Mouse (Mus musculus) embryo, embryonic 9.5 days (tissue): Measurements from ENCODE around the gene March10.
A peak's percentile ranks its signal among the peaks of the same experiment; 100 is the strongest.

Experiments used
- DNase-seq: peaks from one replicate; pipeline ENCODE4 v3.0.0-alpha.2; 2017; ENCODE audit errors: extremely low spot score

The March10 gene

DNA sequence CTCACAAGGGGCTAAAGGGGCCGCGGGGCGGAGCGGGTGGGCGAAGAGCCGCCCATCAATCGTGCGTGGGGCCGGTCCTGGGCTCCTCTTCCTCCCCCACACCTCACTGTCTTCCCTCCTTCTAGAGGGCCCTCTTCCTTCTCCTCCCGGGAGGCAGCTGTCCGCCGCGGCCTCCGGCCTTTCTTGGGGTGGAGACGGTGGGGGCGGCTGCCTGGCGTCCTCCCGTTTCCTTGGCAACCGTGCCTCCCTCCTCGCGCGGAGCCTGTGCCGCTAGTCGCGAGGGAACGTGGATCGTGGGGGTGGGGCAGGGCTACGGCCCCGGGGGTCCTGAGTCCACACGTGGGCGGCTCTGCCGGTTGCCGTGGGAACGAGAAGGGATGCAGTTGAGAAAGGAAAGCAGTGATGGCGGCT lies at the start of gene March10:
Gene March10, minus strand, starts transcription at position 239 of the 411 bp plus-strand sequence.
- peak; percentile 56 for DNase-seq

DNA sequence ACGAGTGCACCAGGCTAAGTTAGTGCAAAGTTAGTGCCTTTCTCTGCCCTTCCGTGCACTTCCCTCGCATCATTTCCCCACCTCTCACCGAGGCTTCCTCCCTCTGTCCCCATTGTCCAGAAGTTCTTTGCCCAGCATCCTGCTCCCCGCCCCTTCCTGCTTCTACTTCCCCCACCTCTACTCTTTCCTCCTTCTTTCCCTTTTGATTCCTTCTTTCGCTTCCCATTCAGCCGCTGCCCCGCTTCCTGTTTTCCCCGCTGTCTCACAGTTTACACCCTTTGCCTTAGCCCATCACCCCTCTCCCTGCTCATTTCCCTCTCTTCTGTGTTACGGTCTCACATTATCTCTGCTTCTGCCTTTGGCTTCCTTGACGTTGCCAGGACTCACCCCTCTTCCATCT lies 49.8 kb upstream of the March10 start:
- DNase-seq, result no peak

DNA sequence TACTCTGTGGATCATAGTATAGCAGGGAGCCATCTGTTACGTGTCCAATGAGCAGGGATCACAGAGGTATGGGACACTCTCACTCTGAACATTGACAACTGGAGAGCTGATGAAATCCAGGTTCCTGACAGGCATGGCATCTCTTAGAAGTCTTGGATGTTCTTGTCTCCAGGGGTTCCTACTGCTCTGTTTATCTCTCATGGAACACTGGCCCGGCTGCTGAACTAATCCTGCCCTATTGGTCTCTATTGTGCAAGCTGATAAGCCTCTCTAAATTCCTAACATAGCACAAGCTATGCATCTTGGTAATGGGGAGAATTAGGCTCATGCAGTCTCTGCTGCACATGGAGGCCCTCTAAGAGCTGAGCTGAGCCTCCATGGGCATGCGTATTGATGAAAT lies 48.5 kb upstream of the March10 start:
- DNase-seq, result no peak

DNA sequence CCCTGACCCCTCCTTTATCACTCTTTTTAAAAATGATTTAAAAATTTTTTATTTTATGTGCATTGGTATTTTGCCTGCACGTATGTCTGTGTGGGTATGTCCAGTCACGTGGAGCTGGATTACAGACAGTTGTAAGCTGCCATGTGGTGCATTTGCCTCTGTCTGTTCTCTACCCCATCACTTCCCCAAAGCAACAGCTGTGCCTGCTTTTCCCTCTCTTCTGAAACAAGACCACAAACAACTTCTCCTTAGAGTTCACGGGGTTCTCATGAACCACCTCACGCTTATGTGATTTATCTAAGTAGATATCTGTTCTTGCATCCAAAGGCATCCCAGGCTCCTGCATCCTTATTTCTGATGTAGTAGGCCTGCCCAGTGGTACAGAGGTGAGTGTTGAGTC lies 45.8 kb upstream of the March10 start:
- no peak for DNase-seq

- DNase-seq, result no peak
Measured at GRCm38 (mm10) chr11:105497505-105497904, 41.0 kb upstream of the March10 start.

DNA sequence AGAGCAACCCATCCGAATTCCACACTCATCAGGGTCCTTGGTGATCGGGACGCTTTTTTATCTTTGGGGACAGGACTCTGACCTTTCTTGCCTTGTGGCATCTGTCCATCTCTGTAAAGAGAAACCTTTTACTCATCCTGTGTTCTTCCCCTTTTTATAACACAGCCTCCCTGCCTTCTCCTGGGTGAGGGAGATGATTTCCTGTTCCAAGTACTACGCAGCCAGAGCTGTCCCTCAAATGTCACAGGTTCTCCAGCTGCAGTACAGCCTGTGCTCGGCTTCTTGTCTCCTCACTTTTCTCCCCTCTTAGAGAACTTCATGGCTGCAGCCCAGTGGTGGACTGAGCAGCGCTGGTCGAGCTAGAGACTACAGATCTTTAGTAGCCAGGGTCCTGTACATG lies 40.1 kb upstream of the March10 start:
- no peak for DNase-seq

DNA sequence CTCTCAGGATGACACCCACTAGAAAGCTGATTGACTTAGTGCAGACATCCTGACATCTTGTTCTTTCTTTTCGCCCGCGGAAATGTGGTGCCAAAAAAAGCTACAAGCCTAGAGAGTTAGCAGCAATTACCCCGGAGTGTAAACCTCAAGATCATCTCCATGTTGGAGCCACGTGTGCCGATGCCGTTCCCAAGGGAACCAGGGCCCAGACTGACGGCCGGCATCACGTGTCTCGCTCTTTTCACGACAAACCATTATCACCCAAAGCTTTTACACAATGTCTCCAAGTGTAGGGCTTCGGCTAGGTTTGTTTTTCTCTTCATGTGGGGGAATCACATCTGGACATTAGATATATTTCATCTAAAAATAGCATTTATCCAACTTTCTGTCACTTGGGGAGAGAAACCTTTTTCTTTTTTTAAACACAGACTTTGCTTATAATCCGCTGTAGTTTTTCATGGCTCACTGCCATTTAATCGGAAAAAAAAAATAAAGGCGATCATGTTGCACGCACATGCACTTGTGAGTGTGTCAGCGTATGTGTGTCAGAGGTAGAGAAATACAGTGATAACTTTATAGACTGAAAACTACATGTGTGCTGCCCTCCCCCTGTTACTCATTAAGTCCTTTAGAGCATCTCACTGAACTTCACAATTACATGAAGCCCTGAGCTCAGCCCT lies 39.2 kb upstream of the March10 start:
- DNase-seq, result no peak

DNA sequence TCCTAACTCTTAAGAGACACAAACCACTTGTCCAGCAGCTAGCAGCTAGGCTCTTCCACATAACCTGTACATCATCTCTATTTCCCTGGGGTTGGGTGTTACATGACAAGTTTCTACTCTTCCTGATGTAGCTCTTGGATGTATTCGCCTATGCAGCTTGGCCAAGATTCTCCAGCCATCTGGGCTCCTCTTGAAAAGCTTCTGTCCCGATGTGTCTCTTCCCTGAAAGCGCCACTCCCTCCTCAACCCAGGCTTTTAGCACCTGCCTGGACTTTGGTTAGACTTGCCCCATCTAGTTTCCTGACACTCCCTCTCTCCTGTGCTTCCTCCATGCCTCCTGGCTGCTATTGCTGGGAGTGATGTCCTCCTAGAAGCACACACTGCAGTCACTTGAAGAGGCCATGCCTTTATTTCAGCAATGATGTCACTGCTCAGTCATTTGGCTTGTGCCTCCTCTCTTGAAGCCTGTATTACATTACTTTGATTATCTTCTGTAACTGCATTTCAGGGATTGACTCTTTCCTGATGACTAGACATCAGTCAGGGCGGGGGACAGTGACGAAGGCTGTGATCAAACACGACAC lies 38.3 kb upstream of the March10 start:
- DNase-seq, result no peak

GRCm38 (mm10) chr11:105492392-105492791 lies 35.9 kb upstream of the March10 start:
- no peak for DNase-seq

GRCm38 (mm10) chr11:105490971-105491370 lies 34.4 kb upstream of the March10 start:
- DNase-seq, result no peak

GRCm38 (mm10) chr11:105485412-105485811 lies 28.9 kb upstream of the March10 start:
- no peak for DNase-seq

DNA sequence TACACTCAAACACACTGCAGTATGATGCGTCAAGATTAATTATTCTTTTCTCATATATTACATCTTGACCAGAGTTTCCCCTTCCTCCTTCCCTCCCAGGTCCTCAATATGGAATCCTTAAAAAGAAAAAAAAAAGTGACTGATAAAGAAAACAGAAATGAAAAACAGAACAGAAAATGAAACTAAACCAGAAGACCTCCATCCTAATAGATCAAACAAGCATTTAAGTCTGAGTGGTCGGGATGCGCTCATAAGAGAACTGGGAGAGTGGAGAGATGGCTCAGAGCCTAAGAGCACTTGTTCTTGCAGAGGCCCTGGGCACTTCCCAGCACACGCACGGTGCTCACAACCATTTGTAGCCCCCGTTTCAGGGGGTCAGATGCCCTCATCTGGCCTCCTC lies 28.5 kb upstream of the March10 start:
- no peak for DNase-seq

- DNase-seq, result no peak
Measured at GRCm38 (mm10) chr11:105482747-105483146, 26.2 kb upstream of the March10 start.

DNA sequence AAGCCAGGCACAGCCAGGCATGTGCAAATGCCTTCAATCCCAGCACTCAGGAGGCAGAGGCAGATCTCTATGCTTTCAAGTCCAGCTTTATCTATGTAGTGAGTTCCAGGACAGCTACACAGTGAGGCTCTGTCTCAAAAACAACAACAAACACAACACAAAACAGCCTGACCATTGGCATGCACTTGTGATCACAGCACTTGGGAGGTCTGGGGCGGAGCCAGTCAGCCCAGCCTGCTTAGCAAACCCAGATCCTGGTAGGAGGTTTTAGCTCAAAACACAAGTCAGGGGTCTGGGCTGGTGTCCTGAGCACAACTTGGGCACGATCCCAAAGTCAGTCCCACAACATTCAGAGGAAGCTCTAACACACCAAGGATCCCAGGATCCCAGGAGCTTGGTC lies 18.2 kb upstream of the March10 start:
- DNase-seq, result no peak

GRCm38 (mm10) chr11:105474352-105474736 lies 17.8 kb upstream of the March10 start:
- no peak for DNase-seq

DNA sequence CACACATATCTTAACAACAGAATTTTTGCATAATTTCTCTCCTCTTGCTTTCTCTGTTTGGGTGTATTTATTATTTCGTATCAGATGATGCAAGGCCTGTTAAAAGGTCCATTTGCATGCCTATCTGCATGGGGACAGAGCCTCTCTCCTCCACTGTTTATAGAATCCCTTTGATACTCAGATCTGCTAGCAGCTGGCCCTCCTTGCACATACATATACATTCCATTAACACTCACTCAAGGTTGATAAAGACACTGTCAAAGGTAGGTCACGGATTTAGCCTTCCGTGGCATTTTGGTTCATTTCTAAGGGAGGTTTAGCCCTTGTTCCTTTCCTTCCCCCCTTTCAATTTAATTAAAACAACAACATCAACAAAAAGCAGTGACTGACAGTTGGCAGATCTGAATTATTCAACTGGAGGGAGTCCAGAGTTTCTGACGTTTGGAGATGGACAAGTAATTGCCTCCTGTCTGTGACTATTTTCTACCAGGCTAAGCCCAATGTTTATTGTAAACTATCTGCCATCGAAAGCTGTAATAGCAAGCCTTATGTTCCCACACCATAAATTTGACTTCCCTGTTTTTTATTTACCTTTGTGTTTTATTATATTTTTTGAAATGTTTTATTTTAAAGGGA lies 17.3 kb upstream of the March10 start:
- no peak for DNase-seq

DNA sequence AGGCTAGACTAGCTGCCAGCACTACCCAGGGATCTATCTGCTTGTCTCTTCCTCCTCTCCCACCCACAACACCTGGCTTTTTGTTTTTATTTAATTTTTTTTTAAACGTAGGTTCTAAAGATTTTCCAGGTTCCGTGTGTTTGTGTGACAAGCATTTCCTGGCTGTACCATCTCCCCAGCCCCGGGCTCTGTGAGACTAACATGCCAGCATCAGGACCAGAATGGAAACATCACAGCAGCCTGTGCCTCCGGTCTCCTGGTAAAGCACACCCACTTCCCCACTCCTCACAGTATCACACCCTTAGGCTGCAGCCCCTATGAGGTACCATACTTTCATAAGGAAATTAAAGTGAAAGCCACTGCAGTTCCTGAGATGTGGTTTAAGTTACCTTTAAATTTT lies 16.1 kb upstream of the March10 start:
- no peak for DNase-seq

GRCm38 (mm10) chr11:105470896-105471295 lies 14.4 kb upstream of the March10 start:
- no peak for DNase-seq

DNA sequence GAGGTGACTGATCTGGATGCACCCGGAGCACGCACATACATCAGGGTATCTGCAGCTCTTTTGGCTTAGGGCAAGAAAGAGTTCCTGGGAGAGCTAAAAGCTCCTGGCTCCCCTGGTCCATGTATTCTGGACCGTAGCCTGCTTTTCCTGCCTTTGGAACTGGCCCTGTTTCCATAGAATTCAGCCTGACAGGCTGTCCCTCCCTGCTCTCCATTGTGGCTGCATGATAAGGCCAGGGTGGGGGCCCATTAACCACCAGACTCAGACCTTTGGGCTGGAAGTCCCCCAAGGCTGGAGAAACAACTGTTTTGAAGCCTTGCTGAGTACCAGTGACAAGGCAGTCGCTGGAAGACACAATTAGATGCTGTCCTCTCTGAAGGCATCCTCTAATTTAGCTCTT lies 13.0 kb upstream of the March10 start:
- no peak for DNase-seq

DNA sequence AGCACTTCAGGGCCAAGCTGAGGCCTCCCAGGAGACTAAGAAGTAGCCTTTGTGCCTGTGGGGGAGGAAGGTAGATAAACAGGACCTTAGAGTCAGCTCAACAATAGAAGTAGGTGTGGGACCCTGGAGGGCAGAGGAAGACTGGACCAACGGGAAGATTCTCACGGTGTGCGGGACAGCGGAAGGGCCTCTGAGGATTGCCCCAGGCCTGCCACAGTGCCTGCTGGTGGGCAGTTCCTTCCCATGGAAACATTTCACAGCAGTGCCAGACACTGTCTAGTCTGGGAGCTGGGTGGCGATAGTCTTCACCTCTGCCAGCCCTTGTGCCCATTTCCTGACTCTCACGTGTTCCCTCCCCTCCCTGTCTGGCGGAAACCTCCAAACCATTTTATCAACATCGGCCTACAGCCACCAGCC lies 12.6 kb upstream of the March10 start:
- DNase-seq, result no peak

GRCm38 (mm10) chr11:105468436-105468835 lies 11.9 kb upstream of the March10 start:
- no peak for DNase-seq

- no peak for DNase-seq
Measured at GRCm38 (mm10) chr11:105467816-105468215, 11.3 kb upstream of the March10 start.

- DNase-seq, result no peak
Measured at GRCm38 (mm10) chr11:105467266-105467665, 10.7 kb upstream of the March10 start.
